Mouse (Mus musculus) forebrain, embryonic 13.5 days (tissue): Measurements from ENCODE around the gene Slc17a5. TPM values are rescaled to one million over a fixed set of nuclear protein-coding genes. Genes with fewer than 3 reads are reported as not detected.
"Not testable (repeated sequence)": the region's sequence is repeated elsewhere in the genome, so short reads cannot be mapped to it uniquely, and the experiment has no call there.

ENCODE experiments used
- ATAC-seq: fragments of 200-750 bp; cut with Nextera tagmentation; 2 replicates; pipeline ENCODE4 v1.8.0; 2017
- H3K27ac ChIP-seq: fragments of 300-500 bp; sonication (generic); 2 replicates; pipeline ENCODE4 v1.5.1; 2015; ENCODE audit warnings: inconsistent platforms, mild to moderate bottlenecking, moderate library complexity
- H3K27me3 ChIP-seq: fragments of 300-500 bp; sonication (generic); 2 replicates; pipeline ENCODE4 v1.6.1; 2015; ENCODE audit warnings: mild to moderate bottlenecking, inconsistent platforms
- H3K36me3 ChIP-seq: fragments of 300-500 bp; sonication (generic); 2 replicates; pipeline ENCODE4 v1.6.1; 2015; ENCODE audit warnings: mild to moderate bottlenecking, inconsistent platforms; ENCODE audit not compliant: poor library complexity, severe bottlenecking
- H3K4me1 ChIP-seq: fragments of 300-500 bp; sonication (generic); 2 replicates; pipeline ENCODE4 v1.6.1; 2015; ENCODE audit warnings: inconsistent platforms
- H3K4me2 ChIP-seq: fragments of 300-500 bp; sonication (generic); 2 replicates; pipeline ENCODE4 v1.6.1; 2015; ENCODE audit warnings: inconsistent platforms, mild to moderate bottlenecking, moderate library complexity
- H3K4me3 ChIP-seq: fragments of 300-500 bp; sonication (generic); 2 replicates; pipeline ENCODE4 v1.5.1; 2015; ENCODE audit warnings: mild to moderate bottlenecking, inconsistent platforms
- H3K9ac ChIP-seq: fragments of 300-500 bp; sonication (generic); 2 replicates; pipeline ENCODE4 v1.6.1; 2015; ENCODE audit warnings: mild to moderate bottlenecking, inconsistent platforms
- H3K9me3 ChIP-seq: fragments of 300-500 bp; sonication (generic); replicated peaks from 2 replicates; pipeline ENCODE4 v1.6.1; 2016; ENCODE audit warnings: inconsistent platforms
- WGBS: fragments of 180-500 bp; shearing (Covaris S2); methylation state at CpG from one replicate; pipeline ENCODE4 v1.1.7; 2015; 5-methylcytosine and 5-hydroxymethylcytosine counted together
- polyA plus RNA-seq: library from polyadenylated mRNA; unstranded; fragments of >200 nt; fragmentation: Nextera tagmentation; extraction: Ambion mirVana; gene quantifications from 2 replicates; pipeline ENCODE4 v1.2.1, GENCODE M21; 2015

The Slc17a5 gene
- polyA plus RNA-seq, 1 experiment from 2014 or later = 15.8 TPM

DNA sequence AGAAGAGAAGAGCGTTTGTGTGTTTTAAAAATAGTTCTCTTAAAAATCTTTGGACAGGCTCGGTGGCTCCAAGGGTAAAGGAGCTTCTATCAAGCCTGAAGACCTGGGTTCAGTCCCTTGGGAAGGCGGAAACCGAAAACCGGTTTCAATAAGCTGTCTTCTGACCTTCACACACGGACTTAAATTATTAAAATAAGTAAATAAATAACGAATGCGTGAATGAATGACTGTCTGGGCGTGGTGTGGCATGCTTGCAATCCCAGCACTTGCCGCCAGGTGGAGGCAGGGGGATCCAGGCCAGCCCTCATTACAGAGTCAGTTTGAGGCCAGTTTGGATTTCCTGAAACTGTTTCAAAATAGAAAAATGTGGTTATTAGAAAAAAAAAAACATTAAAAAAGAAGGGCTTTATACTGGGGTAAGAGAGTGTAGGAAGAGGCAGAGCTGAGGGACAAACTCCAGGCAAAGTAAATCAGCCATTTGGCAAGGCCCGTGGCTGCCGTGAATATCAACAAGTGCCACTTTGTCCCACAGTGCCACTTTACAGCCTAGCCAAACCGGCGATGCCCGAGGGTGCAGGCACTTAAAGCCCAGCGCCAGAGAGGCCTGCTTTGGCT, 60.0 kb downstream of the Slc17a5 start:
- Histone ChIP-seq H3K4me1 (peaks cover 5% of the 10 kb centered on the region; the same call in 1 of the 2 replicates), H3K4me3 (peak overlapping the region; percentile 47), H3K36me3 (peaks cover 8% of the 10 kb centered on the region; the same call in 1 of the 2 replicates), H3K9me3 (no peaks in the 10 kb centered on the region), H3K27me3 (no peaks in the 10 kb centered on the region), H3K27ac (peak overlapping the region; percentile 65; the same call in 1 of the 2 replicates), H3K9ac (peak overlapping the region; percentile 64), H3K4me2 (peak overlapping the region; percentile 80)
- 4% methylated on average over 16 of the region's 16 CpGs for WGBS
- peak; percentile 68 for ATAC-seq

DNA sequence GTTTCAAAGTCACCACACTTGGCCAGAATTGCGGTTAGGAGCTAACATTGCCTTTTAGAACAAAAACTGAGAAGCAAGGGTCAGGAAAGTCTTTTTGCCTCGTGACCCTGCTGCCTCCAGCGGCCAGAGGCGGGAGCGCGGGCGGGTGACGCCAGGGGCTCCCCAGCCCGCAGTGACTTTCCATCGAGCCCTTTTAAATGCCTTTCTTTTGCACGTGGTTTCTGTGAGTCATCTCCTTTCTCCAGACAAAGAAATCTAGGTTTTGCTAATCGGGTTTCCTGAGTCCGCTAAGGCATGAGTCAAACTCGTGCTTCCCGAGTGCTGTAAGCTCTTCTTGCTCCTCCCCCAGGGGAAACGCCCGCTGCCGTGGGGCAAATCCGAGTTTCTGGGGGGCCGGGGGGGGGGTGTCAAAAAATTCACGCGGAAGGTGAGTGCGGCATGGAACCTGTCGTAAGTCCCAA, 60.5 kb downstream of the Slc17a5 start:
- Histone ChIP-seq H3K27me3 (no peaks in the 10 kb centered on the region), H3K9me3 (no peaks in the 10 kb centered on the region), H3K9ac (peak overlapping the region; percentile 64), H3K4me3 (peak overlapping the region; percentile 47), H3K4me2 (peak overlapping the region; percentile 80), H3K4me1 (peaks cover 5% of the 10 kb centered on the region; the same call in 1 of the 2 replicates), H3K36me3 (peaks cover 8% of the 10 kb centered on the region; the same call in 1 of the 2 replicates), H3K27ac (peak overlapping the region; percentile 65; the same call in 1 of the 2 replicates)
- WGBS = under 1% methylated on average over 24 of the region's 24 CpGs
- peak; percentile 77 for ATAC-seq

DNA sequence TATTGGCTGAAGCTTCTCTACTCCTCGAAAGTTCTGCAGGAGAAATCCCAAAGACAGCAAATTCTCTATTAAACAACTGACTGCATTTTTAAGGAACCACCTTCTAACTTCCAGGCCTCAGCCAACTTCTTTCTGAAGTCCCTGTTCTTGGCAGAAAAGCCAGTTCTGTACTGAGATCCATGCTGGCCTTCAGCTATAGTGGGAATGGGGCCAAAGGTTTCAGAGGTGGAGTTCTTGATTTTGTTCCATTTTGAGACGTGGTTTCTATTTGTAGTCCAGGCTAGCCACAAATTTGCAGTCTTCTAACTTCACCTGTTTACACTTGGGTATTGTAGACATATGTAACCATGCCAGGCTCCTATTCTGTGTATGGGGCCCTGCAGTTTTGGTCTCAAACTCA, 61.6 kb downstream of the Slc17a5 start:
- ATAC-seq = no peak
- H3K4me2 ChIP-seq = no peak overlapping the region
- no peaks in the 10 kb centered on the region for H3K27me3 ChIP-seq
- WGBS = 93% methylated on average over 2 of the region's 2 CpGs
- H3K4me1 ChIP-seq = peaks cover 12% of the 10 kb centered on the region
- peaks cover 8% of the 10 kb centered on the region; the same call in 1 of the 2 replicates for H3K36me3 ChIP-seq
- no peaks in the 10 kb centered on the region for H3K9me3 ChIP-seq
- no peak overlapping the region for H3K27ac ChIP-seq
- no peak overlapping the region for H3K9ac ChIP-seq
- no peak overlapping the region for H3K4me3 ChIP-seq

DNA sequence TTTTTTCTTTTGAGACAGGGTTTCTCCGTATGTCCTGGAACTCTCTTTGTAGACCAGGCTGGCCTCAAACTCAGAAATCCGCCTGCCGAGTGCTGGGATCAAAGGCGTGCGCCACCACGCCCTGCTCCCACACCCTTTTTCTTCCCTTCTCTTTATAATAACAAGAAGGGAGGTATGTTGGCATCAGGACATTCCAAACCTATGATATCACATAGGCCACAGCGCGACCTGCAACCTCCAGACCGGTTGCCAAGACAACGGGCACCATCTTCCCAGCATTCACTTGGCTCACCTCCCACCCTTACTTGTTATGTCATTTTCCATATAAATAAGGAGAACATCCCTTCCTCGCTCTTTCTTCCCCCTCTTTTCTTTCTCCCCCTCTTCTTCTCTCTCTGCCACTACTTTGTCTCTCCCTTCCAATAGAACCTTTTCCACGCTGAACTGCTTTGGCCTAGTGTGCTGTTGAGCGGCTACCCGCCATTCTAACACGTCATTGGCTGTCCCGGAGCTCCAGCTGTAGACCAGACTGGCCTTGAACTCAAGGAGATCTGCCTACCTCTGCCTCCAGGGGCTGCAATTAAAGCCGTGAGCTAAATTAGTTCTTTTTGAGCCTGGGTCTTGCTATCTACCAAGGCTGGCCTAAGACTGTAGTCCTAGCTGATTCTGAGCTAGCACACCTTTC, 62.2 kb downstream of the Slc17a5 start:
- no peak overlapping the region for H3K9ac ChIP-seq
- peaks cover 8% of the 10 kb centered on the region; the same call in 1 of the 2 replicates for H3K36me3 ChIP-seq
- H3K9me3 ChIP-seq = no peaks in the 10 kb centered on the region
- no peak overlapping the region for H3K4me2 ChIP-seq
- WGBS = 84% methylated on average over 17 of the region's 17 CpGs
- H3K27me3 ChIP-seq = no peaks in the 10 kb centered on the region
- no peak overlapping the region for H3K27ac ChIP-seq
- ATAC-seq = no peak
- H3K4me3 ChIP-seq = no peak overlapping the region
- H3K4me1 ChIP-seq = peaks cover 16% of the 10 kb centered on the region

DNA sequence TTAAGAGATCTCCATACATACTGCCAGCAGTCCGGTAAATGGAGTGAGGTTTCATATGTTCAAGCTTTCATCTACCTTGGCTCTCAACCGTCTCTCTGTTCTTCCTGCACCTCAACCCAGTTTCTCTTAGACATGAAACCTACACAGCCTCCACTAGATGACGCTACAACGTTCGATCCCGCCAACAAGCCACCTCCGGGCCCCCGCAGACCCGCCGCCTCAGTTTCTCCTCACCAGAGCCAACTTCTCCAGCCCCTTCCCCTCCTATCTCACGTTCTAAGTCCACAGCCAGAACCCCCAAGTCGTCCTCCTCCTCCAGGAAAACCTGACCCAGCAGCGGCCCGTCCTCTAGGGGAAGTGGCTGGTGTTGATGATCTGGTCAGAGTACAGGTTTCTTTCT, 66.2 kb downstream of the Slc17a5 start:
- Histone ChIP-seq H3K9me3 (no peaks in the 10 kb centered on the region), H3K9ac (peak overlapping the region; percentile 73), H3K4me1 (peaks cover 20% of the 10 kb centered on the region), H3K36me3 (peaks cover 8% of the 10 kb centered on the region; the same call in 1 of the 2 replicates), H3K4me3 (peak overlapping the region; percentile 52), H3K27me3 (no peaks in the 10 kb centered on the region), H3K27ac (peak overlapping the region; percentile 81; the same call in 1 of the 2 replicates), H3K4me2 (peak overlapping the region; percentile 75)
- ATAC-seq = peak; percentile 11
- 26% methylated on average over 14 of the region's 14 CpGs for WGBS

DNA sequence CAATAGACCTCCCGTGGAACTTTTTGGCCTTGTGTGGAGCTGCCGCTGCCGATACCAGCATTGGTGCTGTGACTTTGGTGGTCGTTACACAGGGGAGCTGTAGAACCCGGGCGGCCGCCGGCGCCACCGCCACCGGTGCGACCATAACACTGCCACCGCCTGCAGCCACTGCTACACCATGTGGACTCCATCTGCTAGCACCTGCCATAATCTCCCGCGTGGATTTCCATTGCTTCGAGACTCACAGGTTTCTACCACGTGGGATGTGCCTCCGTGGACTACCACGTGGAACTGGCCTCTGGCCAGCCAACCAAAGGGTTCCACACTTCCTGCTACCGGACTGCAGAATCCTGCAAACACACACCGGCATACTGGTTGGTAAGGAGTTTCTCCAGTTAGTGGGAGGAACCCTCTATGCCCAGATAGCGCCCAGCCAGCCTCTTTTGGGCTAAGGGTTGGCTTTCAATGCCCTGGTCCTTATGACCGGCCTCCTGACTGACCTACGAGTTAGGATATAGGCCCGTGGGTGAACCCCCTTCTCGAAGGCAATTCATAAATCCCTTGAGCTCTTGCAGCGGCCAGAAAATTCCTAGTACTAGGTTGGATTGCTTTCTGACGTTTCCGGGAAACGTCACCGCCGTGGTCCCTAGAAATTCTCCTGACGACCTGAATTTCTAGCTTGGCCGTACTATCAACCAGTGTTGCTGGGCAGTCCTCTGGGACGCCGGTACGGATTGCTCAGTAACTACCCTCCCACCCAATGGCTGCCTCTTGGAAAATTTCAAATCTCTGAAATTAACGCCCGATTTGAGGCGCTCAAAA, 66.8 kb downstream of the Slc17a5 start:
- H3K4me1 ChIP-seq = peaks cover 20% of the 10 kb centered on the region
- H3K27me3 ChIP-seq = no peaks in the 10 kb centered on the region
- H3K9ac ChIP-seq = peak overlapping the region; percentile 73
- 1% methylated on average over 40 of the region's 40 CpGs for WGBS
- H3K9me3 ChIP-seq = no peaks in the 10 kb centered on the region
- H3K27ac ChIP-seq = peak overlapping the region; percentile 81
- H3K4me3 ChIP-seq = peak overlapping the region; percentile 52
- H3K36me3 ChIP-seq = peaks cover 8% of the 10 kb centered on the region; the same call in 1 of the 2 replicates
- ATAC-seq = peak; percentile 73
- H3K4me2 ChIP-seq = peak overlapping the region; percentile 75

DNA sequence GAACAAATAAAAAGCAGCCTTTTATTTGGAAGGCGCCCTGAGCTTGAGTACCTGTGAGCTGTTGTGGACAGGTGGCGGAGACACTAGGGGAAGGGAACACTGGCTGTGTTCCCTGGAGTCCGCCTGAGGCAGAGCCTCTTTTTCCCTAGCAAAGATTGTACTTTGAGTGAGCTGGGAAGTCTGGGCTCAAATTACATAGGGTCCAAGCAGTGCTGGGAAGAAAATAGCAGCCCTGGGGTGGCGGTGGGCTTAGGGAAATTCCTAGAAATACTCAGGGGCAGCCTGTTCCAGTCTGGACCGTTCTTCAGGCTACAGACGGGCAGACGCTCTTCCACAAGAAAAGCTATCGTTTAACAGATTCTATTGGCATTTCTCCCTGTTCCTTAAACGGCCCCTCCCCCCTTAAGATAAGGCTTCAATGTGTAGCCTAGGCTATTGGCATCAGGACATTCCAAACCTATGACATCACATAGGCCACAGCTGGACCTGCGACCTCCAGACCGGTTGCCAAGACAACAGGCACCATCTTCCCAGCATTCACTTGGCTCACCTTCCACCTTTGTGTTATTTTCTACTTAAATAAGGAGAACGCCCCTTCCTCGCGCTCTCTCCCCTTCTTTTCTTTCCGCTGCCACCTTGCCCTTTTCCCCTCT, 67.6 kb downstream of the Slc17a5 start:
- peaks cover 20% of the 10 kb centered on the region for H3K4me1 ChIP-seq
- H3K4me3 ChIP-seq = peak overlapping the region; percentile 52
- H3K4me2 ChIP-seq = peak overlapping the region; percentile 75
- no peaks in the 10 kb centered on the region for H3K27me3 ChIP-seq
- no peaks in the 10 kb centered on the region for H3K9me3 ChIP-seq
- 0 out of 2 replicates have a peak, but pooled peaks cover 2% of the 10 kb centered on the region for H3K36me3 ChIP-seq
- ATAC-seq = peak; percentile 81
- peak overlapping the region; percentile 73 for H3K9ac ChIP-seq
- WGBS = 2% methylated on average over 15 of the region's 15 CpGs
- H3K27ac ChIP-seq = peak overlapping the region; percentile 81

DNA sequence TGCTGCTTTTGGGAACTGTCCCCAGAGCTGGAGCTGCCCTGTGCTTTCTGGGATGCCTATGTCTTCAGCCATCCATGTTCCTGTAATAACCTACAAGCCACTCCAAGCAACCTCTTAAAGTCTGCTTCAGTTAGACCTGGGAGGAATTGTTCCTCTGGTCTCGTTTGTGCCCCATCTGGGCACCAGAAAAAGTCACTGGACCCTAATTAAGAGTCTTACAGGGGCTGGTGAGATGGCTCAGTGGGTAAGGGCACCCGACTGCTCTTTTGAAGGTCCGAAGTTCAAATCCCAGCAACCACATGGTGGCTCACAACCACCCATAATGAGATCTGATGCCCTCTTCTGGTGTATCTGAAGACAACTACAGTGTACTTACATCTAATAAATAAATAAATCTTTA, 70.6 kb downstream of the Slc17a5 start:
- H3K4me3 ChIP-seq, H3K4me2 ChIP-seq, H3K27me3 ChIP-seq, ATAC-seq, H3K9me3 ChIP-seq, H3K9ac ChIP-seq, H3K36me3 ChIP-seq, H3K27ac ChIP-seq: not testable (repeated sequence)
- 61% methylated on average over 3 of the region's 3 CpGs for WGBS
- peaks cover 20% of the 10 kb centered on the region for H3K4me1 ChIP-seq

DNA sequence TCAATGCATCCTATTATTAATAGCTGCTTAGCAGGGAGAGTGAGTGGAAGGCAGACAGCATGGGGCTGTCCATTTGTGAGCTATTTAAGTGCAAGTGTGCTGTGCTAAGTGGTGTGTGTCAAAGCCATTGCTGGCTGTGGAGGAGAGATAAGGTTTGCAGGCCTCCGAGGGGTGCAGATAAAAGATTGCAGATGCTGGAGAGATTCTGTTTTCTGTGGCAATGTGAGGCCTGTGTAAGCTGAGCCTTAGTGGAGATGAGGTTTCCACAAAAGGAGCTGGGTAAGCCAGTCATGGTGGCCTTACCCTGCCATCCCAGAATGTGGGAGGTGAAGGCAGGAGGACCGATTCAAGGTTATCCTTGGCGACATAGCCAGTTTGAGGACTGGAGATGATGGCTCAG, 71.7 kb downstream of the Slc17a5 start:
- 69% methylated on average over 3 of the region's 3 CpGs for WGBS
- 0 out of 2 replicates have a peak, but pooled peaks cover 3% of the 10 kb centered on the region for H3K36me3 ChIP-seq
- H3K27ac ChIP-seq = no peak overlapping the region
- H3K4me3 ChIP-seq = no peak overlapping the region
- H3K9me3 ChIP-seq = peaks cover 5% of the 10 kb centered on the region; the same call in 1 of the 2 replicates
- H3K4me1 ChIP-seq = peaks cover 13% of the 10 kb centered on the region
- H3K27me3 ChIP-seq = no peaks in the 10 kb centered on the region
- H3K4me2 ChIP-seq = no peak overlapping the region
- ATAC-seq = no peak
- H3K9ac ChIP-seq = no peak overlapping the region

DNA sequence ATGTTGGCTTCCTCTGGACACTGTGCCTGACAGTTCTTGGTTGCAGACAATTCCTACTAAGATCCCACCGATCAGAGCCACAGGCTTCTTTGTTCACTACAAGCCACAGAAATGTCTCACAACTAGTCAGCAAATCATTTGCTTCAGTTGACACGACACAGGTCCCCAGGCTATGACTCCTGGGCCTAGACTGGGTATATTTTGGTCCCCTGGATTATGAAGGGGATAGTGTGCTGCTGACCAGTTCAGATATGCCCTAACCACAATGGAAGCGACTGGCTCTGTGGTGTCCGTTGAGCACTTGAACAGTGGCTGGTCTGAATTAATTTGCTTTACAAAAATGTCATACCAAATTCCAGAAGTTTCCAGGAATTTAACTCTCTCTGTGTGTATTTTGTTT, 73.2 kb downstream of the Slc17a5 start:
- H3K4me3 ChIP-seq = no peak overlapping the region
- 0 out of 2 replicates have a peak, but pooled peaks cover 3% of the 10 kb centered on the region for H3K36me3 ChIP-seq
- no peak overlapping the region for H3K9ac ChIP-seq
- H3K4me1 ChIP-seq = peaks cover under 1% of the 10 kb centered on the region
- H3K4me2 ChIP-seq = no peak overlapping the region
- no peak for ATAC-seq
- no peaks in the 10 kb centered on the region for H3K27me3 ChIP-seq
- H3K9me3 ChIP-seq = peaks cover 5% of the 10 kb centered on the region; the same call in 1 of the 2 replicates
- 78% methylated on average over 4 of the region's 4 CpGs for WGBS
- H3K27ac ChIP-seq = no peak overlapping the region

DNA sequence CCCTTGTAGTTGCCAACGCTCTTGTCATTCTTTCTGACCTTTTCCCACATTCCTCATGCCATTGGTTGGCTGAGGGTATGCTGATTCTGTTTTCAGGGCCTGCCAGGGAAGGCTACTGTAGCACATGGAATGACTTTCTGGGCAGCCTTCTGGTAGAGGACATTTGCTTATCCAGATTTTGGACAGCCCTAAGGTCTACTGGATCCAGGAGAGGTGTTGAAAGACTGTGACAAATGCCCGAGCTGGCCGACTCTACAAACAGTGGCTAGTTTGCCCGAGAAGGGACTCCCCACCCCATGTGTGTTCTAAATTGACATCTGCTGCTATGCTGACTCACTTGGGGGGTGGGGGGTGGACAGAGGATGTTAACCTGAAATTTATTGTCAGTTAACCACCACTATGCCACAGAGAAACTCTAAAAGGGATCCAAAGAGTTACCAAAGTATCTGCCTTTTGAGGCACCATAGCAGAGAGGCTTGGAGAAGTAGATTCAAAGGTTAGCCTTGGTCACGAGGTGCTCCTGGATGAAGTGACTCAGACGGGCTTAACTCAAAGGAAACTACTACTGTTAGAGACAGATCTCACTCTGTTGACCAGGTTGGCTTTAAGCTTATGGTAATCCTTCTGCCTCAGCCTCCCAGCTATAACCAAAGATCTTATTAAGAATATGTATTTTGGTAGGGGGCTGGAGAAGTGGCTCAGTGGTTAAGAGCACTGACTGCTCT, 73.9 kb downstream of the Slc17a5 start:
- Histone ChIP-seq H3K9me3 (peaks cover 5% of the 10 kb centered on the region; the same call in 1 of the 2 replicates), H3K9ac (no peak overlapping the region), H3K4me3 (no peak overlapping the region), H3K36me3 (0 out of 2 replicates have a peak, but pooled peaks cover 3% of the 10 kb centered on the region), H3K27me3 (no peaks in the 10 kb centered on the region), H3K27ac (no peak overlapping the region), H3K4me1 (no peaks in the 10 kb centered on the region), H3K4me2 (no peak overlapping the region)
- ATAC-seq = no peak
- WGBS = 88% methylated on average over 6 of the region's 6 CpGs
